In genomic region chr6:95709531-95709930, GRCm38 (mm10) we compare ENCODE assay signal across 13 mouse cellular contexts.
"Had no signal": no experiment of that assay in that cellular context is flagged by ENCODE, and none has a peak within 500 bp of the region (broad histone marks: within the 10 kb centered on the region; RNA-seq: fewer than 3 reads in every experiment).

No protein-coding gene starts in this region.

- H3K27ac ChIP-seq: kidney, postnatal 0 days; limb, embryonic 12.5 days; liver, embryonic 15.5 days; midbrain, embryonic 10.5 days; neural tube, embryonic 15.5 days had no signal

- H3K4me3 ChIP-seq: limb, embryonic 12.5 days; liver, embryonic 15.5 days; midbrain, embryonic 10.5 days; myocyte; neural tube, embryonic 15.5 days had no signal

- DNase-seq: kidney, adult 8-10 months; liver; lung, embryonic 14.5 days; midbrain, embryonic 14.5 days; right cerebral cortex, adult 18-20 months; right cerebral cortex, postnatal 25 days; thymus, postnatal 4 days had no signal

- H3K9me3 ChIP-seq: limb, embryonic 12.5 days; liver, embryonic 15.5 days; midbrain, embryonic 10.5 days; neural tube, embryonic 15.5 days had no signal

- H3K4me1 ChIP-seq: neural tube, embryonic 15.5 days had no signal

- H3K4me2 ChIP-seq: limb, embryonic 12.5 days; liver, embryonic 15.5 days; lung, embryonic 14.5 days; neural tube, embryonic 15.5 days had no signal

- H3K9ac ChIP-seq: limb, embryonic 12.5 days; liver, embryonic 15.5 days; lung, embryonic 14.5 days; neural tube, embryonic 15.5 days had no signal

- H3K36me3 ChIP-seq: limb, embryonic 12.5 days; liver, embryonic 15.5 days; midbrain, embryonic 10.5 days; neural tube, embryonic 15.5 days had no signal

- H3K27me3 ChIP-seq: limb, embryonic 12.5 days; liver, embryonic 15.5 days; neural tube, embryonic 15.5 days had no signal
